Mouse (Mus musculus) megakaryocyte, embryonic 14.5 days (primary cell): Measurements from ENCODE around the gene Prm3.

Source experiments
- FLI1 ChIP-seq: IDR thresholded peaks from 2 replicates; pipeline ENCODE4 v1.6.1; 2012; ENCODE audit warnings: low read length, inconsistent platforms, mixed read lengths
- GATA1 ChIP-seq: IDR thresholded peaks from 3 replicates; pipeline ENCODE4 v1.6.1; 2012; ENCODE audit warnings: mixed read lengths, low read length, inconsistent platforms, borderline replicate concordance

- TF ChIP-seq GATA1 (no peak), FLI1 (no peak)
These were observed 46.5 kb upstream of the Prm3 start for GRCm38 (mm10) chr16:10837250-10837649.
